Mouse (Mus musculus): Measurements from ENCODE around the gene Nmrk2. TPM values are rescaled to one million over a fixed set of nuclear protein-coding genes. Genes with fewer than 3 reads are reported as not detected.

Nmrk2 gene
- total and polyA plus RNA-seq, 3 experiments: not detected

DNA sequence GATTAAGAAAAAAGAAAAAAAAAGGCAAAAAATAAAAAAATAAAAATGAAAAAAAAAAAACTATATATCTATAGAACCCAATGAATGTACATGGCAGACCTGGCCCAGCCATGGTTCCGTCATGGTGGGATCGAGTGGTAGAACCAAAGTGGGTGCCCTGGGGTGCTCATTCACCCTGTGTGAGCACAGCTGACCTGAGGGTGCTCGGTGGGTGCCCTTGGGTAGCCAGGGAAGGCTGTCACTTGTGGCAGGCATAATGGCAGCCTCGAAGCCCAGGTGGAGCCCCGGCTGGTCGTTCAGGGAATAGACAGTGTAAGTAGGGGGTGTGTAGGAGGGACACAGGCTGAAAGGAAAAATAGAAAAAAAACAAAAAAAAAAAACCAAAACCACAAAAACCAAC, 50.6 kb downstream of the Nmrk2 start:
- TF ChIP-seq RCOR1 (conservative IDR thresholded peaks at IDR 0.05; ENCODE audit: low read depth, low read length) (no peak), ZNF384 (IDR thresholded peaks at IDR 0.05; ENCODE audit: low read depth, low read length) (peak; percentile 82)
- Histone ChIP-seq H3K9me3 (replicated peaks; ENCODE audit: low read length) (no peaks in the 10 kb centered on the region), H3K4me3 (replicated peaks in 1 of 3; ENCODE audit: low read depth in 2 of 3, low read length in 2 of 3, poor library complexity in 1 of 3) (no peak overlapping the region), H3K79me2 (replicated peaks; ENCODE audit: control insufficient read depth, extremely low read depth, insufficient read depth, poor library complexity, severe bottlenecking) (peaks cover 26% of the 10 kb centered on the region), H3K36me3 (replicated peaks in 1 of 2; ENCODE audit: control insufficient read depth in 1 of 2, insufficient read depth in 1 of 2, low read length in 1 of 2) (peaks cover 68 to 83% of the 10 kb centered on the region in 2 experiments), H3K9ac (ENCODE audit: insufficient read depth, low read depth) (no peak overlapping the region), H3K27me3 (replicated peaks) (no peaks in the 10 kb centered on the region), H3K27ac (ENCODE audit: insufficient read depth, low read depth) (no peak overlapping the region), H3K4me2 (ENCODE audit: insufficient read depth, low read depth, poor library complexity, severe bottlenecking) (no peak overlapping the region), H3K4me1 (ENCODE audit: control insufficient read depth in 1 of 2, insufficient read depth in 2 of 2) (peaks cover 0 to 70% of the 10 kb centered on the region in 2 experiments; a peak in 2 of 4 replicates)
- DNase-seq (ENCODE audit: extremely low read depth): no peak
- in situ Hi-C loops (cut with MboI; ENCODE audit: low pct_ligation_motif_present, low pct_unique_long_range_greater_than_20kb, low sequenced_read_pairs): no loop called here
- dilution Hi-C loops (cut with MboI; ENCODE audit: extremely low pct_ligation_motif_present, extremely low pct_unique_long_range_greater_than_20kb, low sequenced_read_pairs): no loop called here

Other genes with a start within 250 kb of the Nmrk2 start
Only the 20 nearest of the 30 such genes appear.
- 104 and 110 TPM in 2 replicates for gene Sgta, start 141.9 kb downstream of the Nmrk2 start, total RNA-seq (2012; rRNA removed)
- gene Sgta, start 141.9 kb downstream of the Nmrk2 start, total RNA-seq (2014; rRNA removed): 61.1 and 67.6 TPM in 2 replicates
- 118 and 123 TPM in 2 replicates for gene Sgta, start 141.9 kb downstream of the Nmrk2 start, polyA plus RNA-seq (2012; ENCODE audit: insufficient read length, low read depth)
- gene Thop1, start 132.0 kb downstream of the Nmrk2 start, total RNA-seq (2012; rRNA removed): 123 and 136 TPM in 2 replicates
- 70.9 and 81.1 TPM in 2 replicates for gene Thop1, start 132.0 kb downstream of the Nmrk2 start, total RNA-seq (2014; rRNA removed)
- gene Thop1, start 132.0 kb downstream of the Nmrk2 start, polyA plus RNA-seq (2012; ENCODE audit: insufficient read length, low read depth): 94.5 and 105 TPM in 2 replicates
- not detected in 2 replicates for gene Creb3l3, start 103.2 kb downstream of the Nmrk2 start, total RNA-seq (2012; rRNA removed)
- not detected in 2 replicates for gene Creb3l3, start 103.2 kb downstream of the Nmrk2 start, total RNA-seq (2014; rRNA removed)
- gene Creb3l3, start 103.2 kb downstream of the Nmrk2 start, polyA plus RNA-seq (2012; ENCODE audit: insufficient read length, low read depth): 0.13 TPM in 1 of 2 replicates, not detected in the other
- 127 and 146 TPM in 2 replicates for gene Map2k2, start 96.1 kb downstream of the Nmrk2 start, total RNA-seq (2012; rRNA removed)
- 67.2 and 79.2 TPM in 2 replicates for gene Map2k2, start 96.1 kb downstream of the Nmrk2 start, total RNA-seq (2014; rRNA removed)
- gene Map2k2, start 96.1 kb downstream of the Nmrk2 start, polyA plus RNA-seq (2012; ENCODE audit: insufficient read length, low read depth): 120 and 130 TPM in 2 replicates
- 15.3 and 18.2 TPM in 2 replicates for gene Zbtb7a, start 66.8 kb downstream of the Nmrk2 start, total RNA-seq (2012; rRNA removed)
- 3.0 TPM in 2 replicates for gene Zbtb7a, start 66.8 kb downstream of the Nmrk2 start, total RNA-seq (2014; rRNA removed)
- gene Zbtb7a, start 66.8 kb downstream of the Nmrk2 start, polyA plus RNA-seq (2012; ENCODE audit: insufficient read length, low read depth): 20.1 and 21.3 TPM in 2 replicates
- gene Pias4, start 34.1 kb downstream of the Nmrk2 start, total RNA-seq (2012; rRNA removed): 24.3 and 26.6 TPM in 2 replicates
- gene Pias4, start 34.1 kb downstream of the Nmrk2 start, total RNA-seq (2014; rRNA removed): 13.6 and 15.3 TPM in 2 replicates
- gene Pias4, start 34.1 kb downstream of the Nmrk2 start, polyA plus RNA-seq (2012; ENCODE audit: insufficient read length, low read depth): 26.5 and 33.5 TPM in 2 replicates
- 3,382 and 4,660 TPM in 2 replicates for gene Eef2, start 25.4 kb downstream of the Nmrk2 start, total RNA-seq (2012; rRNA removed)
- 1,528 and 1,752 TPM in 2 replicates for gene Eef2, start 25.4 kb downstream of the Nmrk2 start, total RNA-seq (2014; rRNA removed)
- gene Eef2, start 25.4 kb downstream of the Nmrk2 start, polyA plus RNA-seq (2012; ENCODE audit: insufficient read length, low read depth): 2,532 and 2,649 TPM in 2 replicates
- 43.9 and 46.2 TPM in 2 replicates for gene Dapk3, start 19.0 kb downstream of the Nmrk2 start, total RNA-seq (2012; rRNA removed)
- gene Dapk3, start 19.0 kb downstream of the Nmrk2 start, total RNA-seq (2014; rRNA removed): 25.4 and 27.5 TPM in 2 replicates
- gene Dapk3, start 19.0 kb downstream of the Nmrk2 start, polyA plus RNA-seq (2012; ENCODE audit: insufficient read length, low read depth): 39.5 and 44.5 TPM in 2 replicates
- 0.29 TPM in 1 of 2 replicates, not detected in the other for gene 4930442H23Rik, start 18.2 kb downstream of the Nmrk2 start, total RNA-seq (2012; rRNA removed)
- gene 4930442H23Rik, start 18.2 kb downstream of the Nmrk2 start, total RNA-seq (2014; rRNA removed): not detected in 2 replicates
- gene 4930442H23Rik, start 18.2 kb downstream of the Nmrk2 start, polyA plus RNA-seq (2012; ENCODE audit: insufficient read length, low read depth): 0.27 and 0.35 TPM in 2 replicates
- gene Atcay, start 28.8 kb upstream of the Nmrk2 start, total RNA-seq (2012; rRNA removed): 0.08 and 0.17 TPM in 2 replicates
- gene Atcay, start 28.8 kb upstream of the Nmrk2 start, total RNA-seq (2014; rRNA removed): 0.05 TPM in 1 of 2 replicates, not detected in the other
- 0.06 and 0.12 TPM in 2 replicates for gene Atcay, start 28.8 kb upstream of the Nmrk2 start, polyA plus RNA-seq (2012; ENCODE audit: insufficient read length, low read depth)
- 5.5 and 13.5 TPM in 2 replicates for gene Zfr2, start 31.1 kb upstream of the Nmrk2 start, total RNA-seq (2012; rRNA removed)
- gene Zfr2, start 31.1 kb upstream of the Nmrk2 start, total RNA-seq (2014; rRNA removed): 1.0 and 1.2 TPM in 2 replicates
- gene Zfr2, start 31.1 kb upstream of the Nmrk2 start, polyA plus RNA-seq (2012; ENCODE audit: insufficient read length, low read depth): 2.4 and 2.7 TPM in 2 replicates
- gene Matk, start 50.9 kb upstream of the Nmrk2 start, total RNA-seq (2012; rRNA removed): 2.9 and 3.9 TPM in 2 replicates
- gene Matk, start 50.9 kb upstream of the Nmrk2 start, total RNA-seq (2014; rRNA removed): 4.9 and 5.2 TPM in 2 replicates
- 2.1 and 2.5 TPM in 2 replicates for gene Matk, start 50.9 kb upstream of the Nmrk2 start, polyA plus RNA-seq (2012; ENCODE audit: insufficient read length, low read depth)
- 128 and 140 TPM in 2 replicates for gene Mrpl54, start 64.9 kb upstream of the Nmrk2 start, total RNA-seq (2012; rRNA removed)
- gene Mrpl54, start 64.9 kb upstream of the Nmrk2 start, total RNA-seq (2014; rRNA removed): 131 and 167 TPM in 2 replicates
- gene Mrpl54, start 64.9 kb upstream of the Nmrk2 start, polyA plus RNA-seq (2012; ENCODE audit: insufficient read length, low read depth): 104 and 120 TPM in 2 replicates
- 104 and 149 TPM in 2 replicates for gene Apba3, start 64.9 kb upstream of the Nmrk2 start, total RNA-seq (2012; rRNA removed)
- 40.2 and 43.4 TPM in 2 replicates for gene Apba3, start 64.9 kb upstream of the Nmrk2 start, total RNA-seq (2014; rRNA removed)
- gene Apba3, start 64.9 kb upstream of the Nmrk2 start, polyA plus RNA-seq (2012; ENCODE audit: insufficient read length, low read depth): 43.2 and 47.4 TPM in 2 replicates
- gene Tjp3, start 89.5 kb upstream of the Nmrk2 start, total RNA-seq (2012; rRNA removed): 4.8 and 7.2 TPM in 2 replicates
- gene Tjp3, start 89.5 kb upstream of the Nmrk2 start, total RNA-seq (2014; rRNA removed): 0.42 TPM in 1 of 2 replicates, not detected in the other
- 0.76 and 0.97 TPM in 2 replicates for gene Tjp3, start 89.5 kb upstream of the Nmrk2 start, polyA plus RNA-seq (2012; ENCODE audit: insufficient read length, low read depth)
- gene Pip5k1c, start 90.9 kb upstream of the Nmrk2 start, total RNA-seq (2012; rRNA removed): 12.6 and 17.9 TPM in 2 replicates
- gene Pip5k1c, start 90.9 kb upstream of the Nmrk2 start, total RNA-seq (2014; rRNA removed): 11.4 and 11.7 TPM in 2 replicates
- 46.7 and 51.4 TPM in 2 replicates for gene Pip5k1c, start 90.9 kb upstream of the Nmrk2 start, polyA plus RNA-seq (2012; ENCODE audit: insufficient read length, low read depth)
- 34.6 and 39.7 TPM in 2 replicates for gene Cactin, start 119.1 kb upstream of the Nmrk2 start, total RNA-seq (2012; rRNA removed)
- 19.9 and 21.4 TPM in 2 replicates for gene Cactin, start 119.1 kb upstream of the Nmrk2 start, total RNA-seq (2014; rRNA removed)
- 39.3 and 39.5 TPM in 2 replicates for gene Cactin, start 119.1 kb upstream of the Nmrk2 start, polyA plus RNA-seq (2012; ENCODE audit: insufficient read length, low read depth)
- gene Tbxa2r, start 126.7 kb upstream of the Nmrk2 start, total RNA-seq (2012; rRNA removed): 0.13 and 0.21 TPM in 2 replicates
- gene Tbxa2r, start 126.7 kb upstream of the Nmrk2 start, total RNA-seq (2014; rRNA removed): 0.12 TPM in 1 of 2 replicates, not detected in the other
- 0.23 and 0.30 TPM in 2 replicates for gene Tbxa2r, start 126.7 kb upstream of the Nmrk2 start, polyA plus RNA-seq (2012; ENCODE audit: insufficient read length, low read depth)
- gene Gipc3, start 141.2 kb upstream of the Nmrk2 start, total RNA-seq (2012; rRNA removed): 0.04 and 0.08 TPM in 2 replicates
- not detected in 2 replicates for gene Gipc3, start 141.2 kb upstream of the Nmrk2 start, total RNA-seq (2014; rRNA removed)
- 0.09 TPM in 1 of 2 replicates, not detected in the other for gene Gipc3, start 141.2 kb upstream of the Nmrk2 start, polyA plus RNA-seq (2012; ENCODE audit: insufficient read length, low read depth)
- 17.0 and 18.7 TPM in 2 replicates for gene Hmg20b, start 148.4 kb upstream of the Nmrk2 start, total RNA-seq (2012; rRNA removed)
- gene Hmg20b, start 148.4 kb upstream of the Nmrk2 start, total RNA-seq (2014; rRNA removed): 7.4 and 7.9 TPM in 2 replicates
- gene Hmg20b, start 148.4 kb upstream of the Nmrk2 start, polyA plus RNA-seq (2012; ENCODE audit: insufficient read length, low read depth): 37.3 and 39.6 TPM in 2 replicates